Mouse (Mus musculus) mesoderm, embryonic 11.5 days (tissue): ENCODE results near the gene Gm10192.
"Not testable (repeated sequence)": the region's sequence is repeated elsewhere in the genome, so short reads cannot be mapped to it uniquely, and the experiment has no call there.

ENCODE experiments used
- DNase-seq: peaks from one replicate; pipeline ENCODE4 v3.0.0-alpha.2; 2012; ENCODE audit warnings: low read depth, low spot score

Gm10192 gene

DNA sequence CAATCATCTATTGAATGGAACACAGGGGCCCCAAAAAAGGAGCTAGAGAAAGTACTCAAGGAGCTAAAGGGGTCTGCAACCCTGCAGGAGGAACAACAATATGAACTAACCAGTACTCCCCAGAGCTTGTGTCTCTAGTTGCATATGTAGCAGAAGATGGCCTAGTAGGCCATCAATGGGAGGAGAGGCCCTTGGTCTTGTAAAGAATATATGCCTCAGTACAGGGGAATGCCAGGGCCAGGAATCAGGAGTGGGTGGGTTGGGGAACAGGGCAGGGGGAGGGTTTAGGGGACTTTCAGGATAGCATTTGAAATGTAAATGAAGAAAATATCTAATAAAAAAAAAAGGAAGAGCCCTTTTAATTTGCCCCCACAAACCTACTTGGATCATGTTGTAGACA, at the start of gene Gm10192:
Gene Gm10192, minus strand, starts transcription at position 101 of the 400 bp plus-strand sequence.
- not testable (repeated sequence) for DNase-seq

DNA sequence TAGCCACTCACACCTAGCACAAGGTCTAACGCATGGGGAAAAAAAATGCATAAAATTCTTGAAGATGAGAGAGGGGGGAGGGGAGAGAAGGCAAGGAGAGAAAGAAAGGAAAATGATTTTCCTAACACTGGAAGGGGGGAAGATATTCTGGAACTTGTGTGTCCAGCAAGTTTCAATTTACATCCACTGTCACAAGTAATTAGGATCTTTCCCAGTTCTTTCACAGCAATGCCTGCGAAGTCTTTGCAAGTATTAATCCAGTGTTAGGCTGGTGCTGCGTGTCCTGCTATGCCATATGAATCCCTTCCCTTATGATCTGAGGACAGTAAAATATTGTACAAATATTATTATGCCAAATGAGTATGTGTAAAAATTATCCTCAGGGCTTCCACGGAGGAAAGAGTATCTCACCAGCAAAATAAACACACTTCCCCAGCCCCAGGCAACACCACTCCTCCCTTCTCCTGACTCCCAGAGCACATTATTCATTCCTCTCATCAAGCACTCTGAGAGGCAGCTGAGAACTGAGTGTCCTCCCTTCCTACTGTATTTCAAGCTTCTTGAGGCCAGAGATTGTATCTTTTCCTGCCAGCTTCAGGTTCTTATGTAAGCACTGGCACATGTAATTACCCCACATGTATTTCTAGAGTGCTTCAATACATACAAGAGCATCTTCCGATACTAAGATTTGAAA, 47.6 kb upstream of the Gm10192 start:
- no peak for DNase-seq

DNA sequence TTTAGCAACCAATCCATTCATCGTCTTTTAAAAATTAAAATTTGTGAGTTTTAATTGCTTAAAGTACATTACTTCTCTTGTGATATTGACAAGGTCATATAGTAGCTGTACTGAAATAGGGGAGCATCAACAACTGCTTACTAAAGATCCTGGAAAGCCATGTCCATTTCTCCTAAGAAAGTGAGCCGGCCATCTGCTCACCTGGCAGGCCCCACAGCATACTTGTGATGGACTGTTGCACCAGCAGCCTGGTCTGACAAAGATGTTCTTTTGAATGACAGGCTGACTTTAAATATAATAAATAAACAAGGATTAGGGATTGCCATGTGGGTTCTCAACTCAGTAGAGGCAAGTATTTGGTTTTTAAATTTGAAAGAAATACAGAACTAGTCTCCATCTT, 36.7 kb upstream of the Gm10192 start:
- no peak for DNase-seq

DNA sequence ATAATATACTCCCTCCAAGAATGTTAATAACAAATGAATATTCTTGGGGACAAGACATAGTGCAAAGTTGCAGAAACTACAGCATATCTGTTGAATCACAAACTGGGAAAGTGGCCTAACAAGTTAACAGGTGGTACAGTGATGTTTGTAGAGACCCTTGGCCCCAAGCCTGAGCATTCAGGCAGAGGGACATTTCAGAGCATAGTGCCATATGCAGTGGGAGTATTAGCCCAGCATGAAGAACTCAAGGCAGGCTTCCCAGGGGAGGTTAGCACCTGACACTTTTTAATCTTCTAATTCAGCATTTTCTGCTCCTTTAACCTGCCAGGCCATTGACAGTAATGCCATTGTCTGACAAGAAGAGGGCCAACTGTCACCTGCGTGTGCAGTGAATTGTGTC, 34.9 kb upstream of the Gm10192 start:
- no peak for DNase-seq

DNA sequence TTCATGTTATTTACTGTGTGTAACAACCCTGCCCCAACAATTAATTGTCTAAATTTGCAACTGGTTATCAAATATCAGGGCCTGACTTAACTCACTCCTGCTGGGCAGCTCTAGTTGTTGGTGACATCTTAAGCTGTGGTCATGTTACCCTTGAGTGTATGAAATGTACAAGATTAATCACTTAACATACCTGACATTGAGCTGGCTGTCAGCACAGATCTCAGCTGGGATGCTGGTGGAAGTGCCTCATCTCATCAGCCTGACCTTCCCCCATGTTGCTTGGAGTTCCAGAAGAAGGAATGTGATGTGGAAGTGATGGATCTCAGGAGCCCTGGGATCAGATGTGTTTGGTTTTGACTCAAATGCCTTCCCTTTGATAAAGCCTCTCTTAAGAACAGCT, 29.5 kb upstream of the Gm10192 start:
- DNase-seq: no peak

DNA sequence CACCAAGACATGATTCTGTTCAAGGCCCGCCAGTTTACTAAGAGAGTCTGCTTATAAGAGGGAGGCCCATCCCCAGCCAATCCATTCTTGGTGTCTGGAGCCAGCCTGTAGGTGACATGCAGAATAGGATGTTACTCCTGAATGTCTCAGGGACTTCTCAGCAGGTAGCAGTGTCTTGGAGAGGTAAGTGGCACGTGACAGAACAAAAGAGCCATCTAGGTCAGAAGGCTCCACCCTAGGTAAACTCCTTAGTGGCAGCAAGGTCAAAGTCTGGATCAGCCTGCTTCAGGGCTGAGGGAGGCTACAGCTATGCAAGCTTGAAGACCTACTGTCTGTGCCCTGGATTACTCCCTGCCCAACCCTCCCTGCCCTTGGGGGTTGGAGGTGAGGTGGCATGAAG, 20.0 kb upstream of the Gm10192 start:
- DNase-seq: not testable (repeated sequence)

DNA sequence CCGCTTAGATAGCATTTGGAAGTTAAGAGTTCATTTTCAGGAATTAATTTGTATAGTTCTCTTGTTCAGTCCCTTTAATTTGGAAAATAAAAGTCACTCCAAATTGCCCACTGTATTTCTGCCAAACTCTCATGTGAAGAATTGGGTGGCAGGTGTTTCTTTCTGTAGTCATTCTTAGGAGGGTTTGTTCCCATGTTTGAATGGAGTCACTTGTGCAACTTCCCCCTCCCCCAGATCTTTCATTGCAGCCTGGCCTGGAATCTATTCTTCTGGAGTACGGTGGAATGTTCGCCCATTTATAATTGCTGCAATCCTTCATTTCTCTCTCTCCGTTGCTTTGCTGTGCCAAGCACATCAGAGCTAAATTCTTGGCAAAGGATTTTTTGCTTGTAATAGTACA, 10.2 kb upstream of the Gm10192 start:
- DNase-seq: peak; percentile 54

DNA sequence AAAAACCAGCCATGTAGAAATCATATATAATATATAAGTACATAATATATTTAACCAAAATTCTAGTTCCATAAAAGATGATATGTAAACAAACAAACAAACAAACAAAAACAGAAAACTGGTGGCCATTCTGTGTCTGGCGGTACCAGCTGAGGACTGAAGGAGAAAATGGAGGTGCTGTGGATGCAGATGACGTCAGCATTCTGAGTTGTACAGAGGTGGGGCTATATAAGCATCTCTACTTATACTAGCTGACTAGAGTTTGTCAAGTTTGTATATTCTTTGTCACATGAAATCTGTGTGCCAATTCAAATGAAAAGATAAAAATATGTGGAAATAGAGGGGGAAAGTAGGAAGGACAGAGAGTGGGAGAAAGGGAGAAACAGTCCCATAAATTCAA, 9.6 kb upstream of the Gm10192 start:
- DNase-seq: no peak

DNA sequence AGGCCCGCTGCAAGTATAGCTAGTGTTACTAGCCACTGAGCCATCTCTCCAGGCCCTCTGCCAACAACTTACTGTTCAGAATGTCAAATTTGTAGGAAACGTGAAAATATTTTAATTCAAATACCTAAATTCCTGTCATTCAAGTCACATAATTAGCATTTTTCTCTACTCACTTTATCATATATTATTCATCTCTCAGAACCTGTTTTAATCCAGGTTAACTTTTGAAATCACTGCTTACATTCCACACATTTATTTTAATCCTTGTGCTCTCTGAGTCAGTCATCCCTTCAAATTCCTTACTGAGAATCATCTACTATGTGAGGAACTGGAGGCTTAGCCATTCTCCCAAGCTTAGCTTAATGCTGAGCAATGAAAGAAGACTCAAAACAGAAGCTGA, 2.6 kb downstream of the Gm10192 start:
- no peak for DNase-seq

DNA sequence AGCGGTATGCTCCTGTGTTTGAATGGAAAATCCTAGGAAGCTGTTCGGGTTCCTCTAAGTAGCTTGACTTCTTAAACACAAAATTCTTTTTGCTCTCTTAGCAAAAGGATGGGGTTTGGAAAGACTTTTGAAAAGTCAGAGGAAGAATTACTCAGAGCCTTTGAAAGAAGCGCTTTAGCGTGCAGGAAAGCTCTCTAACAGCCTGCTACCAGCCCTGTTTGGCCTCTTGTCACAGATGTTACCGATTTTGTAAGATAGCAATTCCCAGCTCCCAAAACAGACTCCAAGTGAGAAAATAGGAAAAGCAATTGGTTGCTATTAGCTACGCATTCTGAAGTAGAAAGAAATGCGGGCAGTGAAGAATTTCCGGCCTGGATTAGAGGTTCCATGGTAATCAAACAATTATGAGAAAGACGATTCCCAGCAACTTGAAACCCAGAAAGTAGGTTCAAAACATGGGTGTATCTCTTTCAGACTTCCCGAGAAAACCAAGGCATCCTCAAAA, 26.1 kb downstream of the Gm10192 start:
- no peak for DNase-seq

DNA sequence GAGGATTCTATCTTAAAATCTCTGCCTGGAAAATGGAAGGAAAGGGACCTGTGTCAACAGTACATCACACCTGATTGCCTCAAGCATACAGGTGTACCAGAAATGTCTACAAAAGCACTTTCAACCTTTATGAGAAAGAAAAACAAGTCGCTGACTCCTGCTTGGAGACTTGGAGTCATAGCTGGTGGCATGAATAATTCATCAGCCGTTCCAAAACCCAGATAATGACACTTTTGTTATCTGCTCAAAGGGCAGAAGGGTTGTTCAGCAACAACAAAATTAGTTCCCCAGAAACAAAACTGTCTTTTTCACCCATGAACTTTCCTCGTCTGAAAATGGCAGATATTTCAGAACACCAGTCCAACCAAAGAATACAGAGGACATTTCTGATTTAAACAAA, 26.9 kb downstream of the Gm10192 start:
- DNase-seq: no peak

DNA sequence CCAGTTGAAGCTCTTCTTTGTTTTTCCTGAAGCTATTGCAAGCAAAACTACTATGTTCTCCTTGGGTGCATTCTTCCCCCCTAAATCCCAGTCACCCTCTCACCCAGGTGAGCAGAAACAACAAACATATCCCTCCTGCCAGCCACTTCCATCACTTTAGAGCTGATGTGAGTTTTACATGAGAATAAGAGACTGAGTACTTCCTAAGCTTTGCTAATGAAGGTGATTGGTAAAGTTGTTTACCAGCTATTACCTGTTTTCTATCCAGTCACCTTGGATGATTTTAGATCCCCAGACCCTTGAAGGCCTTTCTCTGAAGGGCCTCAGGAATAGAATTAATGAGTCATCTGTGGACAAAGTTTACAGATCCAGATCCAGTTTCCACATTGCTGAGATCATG, 29.4 kb downstream of the Gm10192 start:
- no peak for DNase-seq

DNA sequence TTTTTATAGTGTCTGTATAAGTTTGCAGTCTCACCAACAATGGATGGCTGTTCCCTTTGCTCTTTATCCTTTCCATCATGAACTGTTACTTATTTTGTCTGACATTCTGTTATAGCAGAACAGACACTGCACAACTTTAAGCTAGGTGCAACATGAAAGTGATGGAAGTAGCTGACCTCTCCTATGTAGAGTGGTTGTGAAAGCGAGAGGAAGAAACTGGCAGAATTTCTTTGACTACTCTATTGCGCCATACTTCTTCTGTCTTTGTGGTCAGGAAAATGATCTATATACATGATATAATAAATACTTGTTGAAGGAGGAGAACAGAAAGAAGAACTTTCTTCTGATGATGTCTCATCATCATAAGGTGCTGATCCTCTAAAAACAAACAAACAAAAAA, 40.5 kb downstream of the Gm10192 start:
- DNase-seq: no peak
